Mouse (Mus musculus) heart, postnatal 0 days (tissue): ENCODE data around the gene Hs3st6. TPM values are rescaled to one million over a fixed set of nuclear protein-coding genes. Genes with fewer than 3 reads are reported as not detected.
"Not testable (repeated sequence)": the region's sequence is repeated elsewhere in the genome, so short reads cannot be mapped to it uniquely, and the experiment has no call there.

Experiments used
- ATAC-seq: fragments of 200-750 bp; cut with Nextera tagmentation; 2 replicates; pipeline ENCODE4 v1.8.0; 2017; ENCODE audit warnings: low read depth, moderate number of reproducible peaks, moderate library complexity; ENCODE audit not compliant: insufficient read depth
- DNase-seq: peaks from one replicate; pipeline ENCODE4 v3.0.0-alpha.2; 2016; ENCODE audit warnings: low spot score
- H3K27ac ChIP-seq: fragments of 300-500 bp; sonication (generic); 2 replicates; pipeline ENCODE4 v1.5.1; 2014; ENCODE audit warnings: low read depth, mild to moderate bottlenecking
- H3K27me3 ChIP-seq: fragments of 300-500 bp; sonication (generic); 2 replicates; pipeline ENCODE4 v1.6.1; 2014; ENCODE audit warnings: low read length, mixed read lengths; ENCODE audit not compliant: control insufficient read depth, insufficient read depth
- H3K36me3 ChIP-seq: fragments of 300-500 bp; sonication (generic); replicated peaks from 2 replicates; pipeline ENCODE4 v1.6.1; 2014; ENCODE audit warnings: low read length, mixed read lengths; ENCODE audit not compliant: control insufficient read depth, insufficient read depth
- H3K4me1 ChIP-seq: fragments of 300-500 bp; sonication (generic); 2 replicates; pipeline ENCODE4 v1.6.1; 2014; ENCODE audit warnings: antibody characterized with exemption; ENCODE audit not compliant: control insufficient read depth, insufficient read depth
- H3K4me2 ChIP-seq: fragments of 300-500 bp; sonication (generic); 2 replicates; pipeline ENCODE4 v1.6.1; 2014; ENCODE audit warnings: low read depth, mild to moderate bottlenecking, low read length, moderate library complexity
- H3K4me3 ChIP-seq: fragments of 300-500 bp; sonication (generic); 2 replicates; pipeline ENCODE4 v1.5.1; 2014; ENCODE audit warnings: low read depth, low read length
- H3K9ac ChIP-seq: fragments of 300-500 bp; sonication (generic); replicated peaks from 2 replicates; pipeline ENCODE4 v1.6.1; 2014; ENCODE audit warnings: low read depth, low read length, mixed read lengths
- H3K9me3 ChIP-seq: fragments of 300-500 bp; sonication (generic); replicated peaks from 2 replicates; pipeline ENCODE4 v1.6.1; 2016; ENCODE audit warnings: low read length; ENCODE audit not compliant: control insufficient read depth
- CTCF ChIP-seq: IDR thresholded peaks from 2 replicates; pipeline ENCODE4 v1.5.1; 2016; ENCODE audit warnings: antibody characterized with exemption, control low read depth, low read depth
- EP300 ChIP-seq: IDR thresholded peaks from 2 replicates; pipeline ENCODE4 v1.6.1; 2016; ENCODE audit warnings: antibody characterized with exemption, low read depth
- WGBS: fragments of 180-500 bp; shearing (Covaris S2); extraction: QIAGEN DNeasy Blood & Tissue Kit; methylation state at CpG from one replicate; pipeline ENCODE4 v1.1.7; 2014; 5-methylcytosine and 5-hydroxymethylcytosine counted together
- polyA plus RNA-seq: library from polyadenylated mRNA; unstranded; fragments of >200 nt; fragmentation: Nextera tagmentation; extraction: Ambion mirVana; gene quantifications from 2 replicates; pipeline ENCODE4 v1.2.1, GENCODE M21; 2015
- total RNA-seq: library from RNA; depleted of rRNA; stranded (reverse); fragments of >200 nt; gene quantifications from 2 replicates; pipeline ENCODE4 v1.2.3, GENCODE M21; 2014; ENCODE audit warnings: low replicate concordance

Hs3st6 gene
- total and polyA plus RNA-seq, 2 experiments from 2014 or later = 0.14 to 0.23 TPM

DNA sequence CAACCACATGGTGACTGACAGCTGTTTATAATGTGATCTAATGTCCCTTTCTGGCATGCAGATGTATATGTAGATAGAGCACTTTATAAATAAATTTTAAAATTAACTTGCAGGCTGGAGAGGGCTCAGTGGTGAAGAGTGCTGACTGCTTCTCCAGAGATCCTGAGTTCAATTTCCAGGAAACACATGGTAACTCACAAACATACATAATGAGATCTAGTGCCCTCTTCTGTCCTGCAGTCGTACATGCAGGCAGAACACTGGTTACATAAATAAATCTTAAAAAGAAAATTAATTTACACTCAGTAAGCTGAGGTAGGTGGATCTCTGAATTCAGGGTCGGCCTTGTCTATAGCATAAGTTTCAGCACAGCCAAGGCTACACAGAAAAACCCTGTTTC is 44.1 kb upstream of the Hs3st6 start:
- DNase-seq (peak; percentile 62), ATAC-seq (no peak)
- H3K4me3 ChIP-seq = no peak overlapping the region; the same call in 1 of the 2 replicates
- peaks cover 20% of the 10 kb centered on the region for H3K36me3 ChIP-seq
- H3K27me3 ChIP-seq = no peaks in the 10 kb centered on the region
- H3K9ac ChIP-seq = no peak overlapping the region
- 24% methylated on average over 2 of the region's 2 CpGs for WGBS
- H3K4me1 ChIP-seq = peaks cover 13% of the 10 kb centered on the region; the same call in 1 of the 2 replicates
- H3K4me2 ChIP-seq = no peak overlapping the region
- no peaks in the 10 kb centered on the region for H3K9me3 ChIP-seq
- H3K27ac ChIP-seq = no peak overlapping the region
- TF ChIP-seq CTCF = peak; percentile 46
- no peak for TF ChIP-seq EP300

DNA sequence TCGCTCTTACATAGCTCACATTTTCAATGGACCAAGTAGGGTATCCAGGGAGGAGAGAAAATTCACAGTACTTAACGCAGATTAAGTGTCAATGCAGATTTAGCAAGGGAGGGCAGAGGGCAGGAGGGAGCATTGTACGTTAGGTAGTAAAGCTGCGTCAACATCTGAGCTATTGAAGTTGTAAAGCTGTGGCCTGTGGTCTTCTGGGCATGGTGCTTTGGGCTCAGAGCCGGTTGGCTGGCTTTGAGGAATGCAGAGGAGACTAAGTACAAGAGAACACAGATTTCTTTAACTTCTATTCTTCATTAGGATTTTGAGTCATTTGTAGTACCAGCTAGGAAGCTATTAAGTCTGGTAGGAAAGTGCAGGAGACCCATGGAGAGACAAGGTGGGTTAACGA is 37.2 kb upstream of the Hs3st6 start:
- H3K4me1 ChIP-seq = no peaks in the 10 kb centered on the region
- DNase-seq (no peak), ATAC-seq (no peak)
- no peak overlapping the region for H3K9ac ChIP-seq
- H3K4me3 ChIP-seq = no peak overlapping the region
- H3K4me2 ChIP-seq = no peak overlapping the region
- H3K36me3 ChIP-seq = no peaks in the 10 kb centered on the region
- no peak for TF ChIP-seq EP300
- TF ChIP-seq CTCF = no peak
- WGBS = 80% methylated on average over 6 of the region's 6 CpGs
- no peaks in the 10 kb centered on the region for H3K9me3 ChIP-seq
- no peak overlapping the region for H3K27ac ChIP-seq
- H3K27me3 ChIP-seq = no peaks in the 10 kb centered on the region

DNA sequence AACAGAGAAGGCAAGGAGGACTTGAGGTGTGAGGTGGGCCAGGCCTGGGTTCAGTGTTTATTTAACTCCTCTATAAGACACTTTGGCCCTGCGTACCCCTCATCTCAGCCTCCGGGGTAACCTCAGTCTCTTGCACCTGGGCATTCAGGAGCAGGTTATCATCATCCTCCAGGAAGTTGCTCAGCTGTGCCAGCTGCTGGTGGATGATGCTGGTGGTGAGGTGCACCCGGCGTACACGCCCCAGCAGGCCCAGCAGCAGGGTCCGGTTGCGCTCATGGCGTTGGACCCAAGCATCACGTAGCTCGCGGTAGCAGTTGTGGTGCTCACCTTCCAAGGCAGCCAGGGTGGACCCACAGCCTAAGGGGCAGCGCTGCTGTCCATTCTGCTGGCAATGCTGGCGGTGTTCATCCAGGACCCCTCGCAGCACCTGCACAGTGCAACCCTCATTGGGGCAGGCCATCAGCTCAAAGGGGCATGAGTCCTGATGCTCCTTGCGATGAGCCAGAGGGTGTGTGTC is 36.6 kb upstream of the Hs3st6 start:
- H3K9ac ChIP-seq = no peak overlapping the region
- TF ChIP-seq EP300 = no peak
- no peak for TF ChIP-seq CTCF
- H3K27ac ChIP-seq = no peak overlapping the region
- H3K4me2 ChIP-seq = no peak overlapping the region
- H3K27me3 ChIP-seq = no peaks in the 10 kb centered on the region
- no peaks in the 10 kb centered on the region for H3K9me3 ChIP-seq
- H3K4me1 ChIP-seq = peaks cover 2% of the 10 kb centered on the region; the same call in 1 of the 2 replicates
- H3K4me3 ChIP-seq = no peak overlapping the region
- WGBS = 95% methylated on average over 15 of the region's 15 CpGs
- H3K36me3 ChIP-seq = peaks cover 2% of the 10 kb centered on the region
- DNase-seq (no peak), ATAC-seq (no peak)

GRCm38 (mm10) chr17:24717943-24718342 is 34.8 kb upstream of the Hs3st6 start, which contains the start of the genes Rnf151 and Rps2:
Gene Rnf151 (minus strand): TSS chr17:24718063.
Gene Rps2 (plus strand): TSS chr17:24718116.
- H3K9ac ChIP-seq = no peak within 1 kb of the TSS

GRCm38 (mm10) chr17:24718938-24719337 is 33.9 kb upstream of the Hs3st6 start:
- DNase-seq, ATAC-seq, H3K27me3 ChIP-seq, H3K9me3 ChIP-seq: not testable (repeated sequence)
- Histone ChIP-seq H3K9ac (peak overlapping the region; percentile 83; the same call in 1 of the 2 replicates), H3K4me3 (peak overlapping the region; percentile 79), H3K4me1 (peaks cover 20% of the 10 kb centered on the region; the same call in 1 of the 2 replicates), H3K27ac (peak overlapping the region; percentile 84; the same call in 1 of the 2 replicates), H3K4me2 (peak overlapping the region; percentile 63), H3K36me3 (peaks cover 16% of the 10 kb centered on the region)
- 70% methylated on average over 5 of the region's 5 CpGs for WGBS

More at GRCm38 (mm10) chr17:24717943-24718342, 34.8 kb upstream of the Hs3st6 start, which contains the start of the genes Rnf151 and Rps2:
- H3K9me3 ChIP-seq = no peaks in the 10 kb centered on the region
- DNase-seq (no peak), ATAC-seq (no peak)
- WGBS = 75% methylated on average over 4 of the region's 4 CpGs
- no peaks in the 10 kb centered on the region for H3K27me3 ChIP-seq
- TF ChIP-seq CTCF (no peak), EP300 (no peak)
- no peak within 1 kb of the TSS for H3K27ac ChIP-seq
- peak within 1 kb of the TSS; percentile 63 for H3K4me2 ChIP-seq
- peak within 1 kb of the TSS; percentile 79; the same call in 1 of the 2 replicates for H3K4me3 ChIP-seq
- H3K36me3 ChIP-seq = peaks cover 16% of the 10 kb centered on the region
- peaks cover 19% of the 10 kb centered on the region; the same call in 1 of the 2 replicates for H3K4me1 ChIP-seq
